Mouse (Mus musculus) bone marrow, adult 2 months (tissue): ENCODE data around the gene Klhl40.

Source experiments
- CTCF ChIP-seq: fragments of 200-500 bp; IDR thresholded peaks from 2 replicates; pipeline ENCODE4 v1.5.1; 2011; ENCODE audit warnings: low read length, control low read depth; ENCODE audit not compliant: control insufficient read depth, insufficient read depth
- POLR2A ChIP-seq: fragments of 200-500 bp; IDR thresholded peaks from 2 replicates; pipeline ENCODE4 v1.6.1; 2011; ENCODE audit warnings: low read depth, mild to moderate bottlenecking, control low read depth, low read length, borderline replicate concordance; ENCODE audit not compliant: control insufficient read depth

GRCm38 (mm10) chr9:121822585-121822991, 45.2 kb downstream of the Klhl40 start:
- TF ChIP-seq CTCF (no peak), POLR2A (no peak)
